Mouse (Mus musculus) left cerebral cortex, postnatal 10 days (tissue): ENCODE results near the gene Bhmt. TPM values are rescaled to one million over a fixed set of nuclear protein-coding genes. Genes with fewer than 3 reads are reported as not detected.

Source experiments
- DNase-seq, 2 experiments: peaks; one replicate each; pipeline ENCODE4 v3.0.0; 2021 to 2022; ENCODE audit warnings: low spot score in 2 of 2, mixed read lengths in 1 of 2; ENCODE audit errors: extremely low spot score in 1 of 2
- intact Hi-C: fragments of 180-260 bp; cut with DNase I; formaldehyde crosslinking; loops from one replicate; pipeline ENCODE4 v1.15.1; 2025
- total RNA-seq, 2 experiments: library from RNA; stranded (reverse); gene quantifications; 2 replicates each; pipeline ENCODE4 v1.2.3; 2021

Bhmt gene
- not detected for total RNA-seq

- DNase-seq = no peak
- intact Hi-C loops = no loop called here
Observed at GRCm38 (mm10) chr13:93637282-93638245, at the start of gene Bhmt. Gene Bhmt (minus strand): TSS chr13:93637961.

DNA sequence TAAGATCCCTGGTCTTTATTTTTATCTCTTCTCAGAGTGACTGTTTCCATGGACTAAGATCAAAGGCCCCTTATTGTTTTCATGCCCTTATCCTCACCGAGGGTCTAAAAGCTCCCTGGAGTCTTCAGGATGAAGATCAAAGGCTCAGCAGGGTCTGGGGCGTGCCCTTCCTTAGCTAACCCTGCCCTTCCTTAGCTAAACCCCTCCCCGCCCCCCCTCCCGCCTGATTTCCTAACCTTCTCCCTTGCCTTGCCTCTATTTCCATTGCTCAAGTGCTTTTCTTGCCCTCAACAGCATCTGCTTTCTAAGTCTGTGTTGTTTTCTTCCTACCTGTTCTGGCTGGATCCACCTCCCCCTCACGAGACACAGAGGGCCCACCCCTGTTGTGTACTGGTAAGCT is 49.6 kb upstream of the Bhmt start:
- peak in 1 of 2 experiments; percentile 80 for DNase-seq

GRCm38 (mm10) chr13:93685226-93685625 is 47.5 kb upstream of the Bhmt start:
- intact Hi-C loops = no loop called here
- DNase-seq = no peak

More for the DNA sequence above, 49.6 kb upstream of the Bhmt start:
- intact Hi-C loops = no loop called here

DNA sequence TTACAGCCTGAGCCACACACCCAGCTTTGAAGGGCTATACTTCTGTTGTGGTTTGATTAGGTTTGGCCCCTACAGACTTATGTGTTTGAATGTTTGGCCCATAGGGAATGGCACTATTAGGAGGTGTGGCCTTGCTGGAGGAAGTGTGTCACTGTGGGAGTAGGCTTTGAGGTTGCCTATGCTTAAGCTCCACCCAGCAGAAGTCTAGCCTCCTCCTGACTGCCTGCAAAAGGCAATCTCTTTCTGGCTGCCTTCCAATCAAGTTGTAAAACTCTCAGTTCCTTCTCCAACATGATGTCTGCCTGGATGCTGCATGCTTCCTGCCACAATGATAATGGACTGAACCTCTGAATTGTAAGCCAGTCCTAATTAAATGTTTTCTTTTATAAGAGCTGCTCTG is 45.6 kb upstream of the Bhmt start:
- no peak for DNase-seq
- intact Hi-C loops = no loop called here

GRCm38 (mm10) chr13:93676864-93677263 is 39.1 kb upstream of the Bhmt start:
- intact Hi-C loops = no loop called here
- no peak for DNase-seq

DNA sequence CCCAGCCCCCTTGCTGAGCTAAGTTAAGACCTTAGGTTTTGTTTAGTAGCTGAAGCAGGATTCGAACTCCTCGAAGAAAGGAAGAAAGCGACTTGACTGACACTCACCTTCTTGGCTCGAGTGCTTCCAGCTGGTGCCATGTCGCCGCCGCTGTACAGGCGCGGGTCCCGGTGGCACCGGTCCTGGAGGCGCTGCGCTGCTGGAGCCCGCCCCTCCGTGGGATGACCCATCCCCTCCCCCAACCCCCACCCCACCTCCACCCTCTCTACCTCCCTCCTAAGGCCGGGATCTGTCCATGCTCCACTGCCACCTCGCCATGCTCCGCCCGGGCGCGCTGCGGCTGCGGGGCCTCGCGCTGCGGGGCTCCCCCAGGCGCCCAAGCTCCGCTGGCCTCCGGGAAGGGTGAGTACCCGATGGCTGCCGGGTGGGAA is 36.4 kb upstream of the Bhmt start, which contains the start of the genes Bhmt2 and Dmgdh:
TSS of gene Bhmt2 (minus strand) at position 172 of the 431 bp plus-strand sequence.
TSS of gene Dmgdh (plus strand) at position 303 of the 431 bp plus-strand sequence.
- intact Hi-C loops = no loop called here
- DNase-seq = no peak

DNA sequence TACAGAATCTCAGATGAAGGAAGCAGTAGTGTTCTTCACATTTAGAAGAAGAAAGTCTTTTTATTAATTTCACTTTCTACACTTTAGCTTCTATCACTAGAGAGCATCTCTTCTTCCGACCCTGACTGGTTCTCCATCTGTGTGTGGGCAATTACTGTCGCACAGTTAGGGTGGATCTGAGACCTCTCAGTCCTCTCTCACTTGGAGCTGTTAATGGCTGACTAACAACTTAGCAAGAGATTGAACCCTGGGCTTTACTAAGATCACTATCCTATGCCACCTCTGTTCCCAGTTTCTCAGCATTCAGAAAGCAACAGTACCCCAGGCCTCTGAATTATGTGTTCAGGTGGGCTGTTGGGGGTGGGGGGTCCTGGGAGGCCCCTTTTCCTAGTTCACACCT is 35.5 kb upstream of the Bhmt start:
- DNase-seq = no peak
- intact Hi-C loops = no loop called here

DNA sequence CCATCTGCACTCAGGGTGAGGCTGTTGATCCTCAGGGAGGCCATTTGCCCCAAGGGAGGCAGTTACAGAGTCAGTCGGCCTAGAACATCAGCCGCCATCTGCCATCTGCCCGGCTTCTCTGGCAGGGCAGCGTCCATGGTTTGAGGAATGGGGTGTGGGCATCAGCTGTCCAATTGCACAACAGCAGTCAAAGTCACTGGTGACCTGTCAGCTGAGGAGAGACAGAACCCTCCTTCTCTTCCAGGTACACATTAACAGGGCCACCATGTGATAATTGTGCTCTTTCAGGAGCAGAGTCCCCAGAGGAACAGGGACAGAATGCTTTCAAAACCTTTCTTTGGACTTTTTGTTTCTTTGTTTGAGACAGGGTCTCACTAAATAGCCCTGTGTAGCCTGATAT is 34.6 kb upstream of the Bhmt start:
- intact Hi-C loops = no loop called here
- no peak for DNase-seq

DNA sequence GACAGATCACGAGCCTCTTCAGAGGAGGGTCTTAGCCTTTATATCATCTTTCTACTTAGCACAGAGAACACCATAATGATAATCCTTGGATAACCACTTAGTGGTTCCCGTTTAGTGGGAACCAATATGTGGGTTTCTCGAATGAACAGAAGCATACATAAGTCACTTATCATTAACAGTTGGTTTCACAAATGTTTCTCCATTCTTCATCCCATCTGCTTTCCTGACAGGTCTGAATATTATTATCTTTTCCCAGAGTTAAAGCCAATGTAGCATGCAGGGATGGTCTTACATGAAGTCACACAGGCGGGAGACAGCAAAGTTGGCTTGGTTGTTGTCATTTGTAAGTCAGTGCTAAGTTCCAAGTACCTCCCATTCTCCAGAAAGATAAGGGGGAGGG is 29.8 kb upstream of the Bhmt start:
- DNase-seq = no peak

GRCm38 (mm10) chr13:93657941-93658340 is 20.2 kb upstream of the Bhmt start:
- intact Hi-C loops = no loop called here
- DNase-seq = no peak

More for the DNA sequence above, 29.8 kb upstream of the Bhmt start:
- intact Hi-C loops = no loop called here

- intact Hi-C loops = no loop called here
Observed at GRCm38 (mm10) chr13:93653382-93653781, 15.6 kb upstream of the Bhmt start.

DNA sequence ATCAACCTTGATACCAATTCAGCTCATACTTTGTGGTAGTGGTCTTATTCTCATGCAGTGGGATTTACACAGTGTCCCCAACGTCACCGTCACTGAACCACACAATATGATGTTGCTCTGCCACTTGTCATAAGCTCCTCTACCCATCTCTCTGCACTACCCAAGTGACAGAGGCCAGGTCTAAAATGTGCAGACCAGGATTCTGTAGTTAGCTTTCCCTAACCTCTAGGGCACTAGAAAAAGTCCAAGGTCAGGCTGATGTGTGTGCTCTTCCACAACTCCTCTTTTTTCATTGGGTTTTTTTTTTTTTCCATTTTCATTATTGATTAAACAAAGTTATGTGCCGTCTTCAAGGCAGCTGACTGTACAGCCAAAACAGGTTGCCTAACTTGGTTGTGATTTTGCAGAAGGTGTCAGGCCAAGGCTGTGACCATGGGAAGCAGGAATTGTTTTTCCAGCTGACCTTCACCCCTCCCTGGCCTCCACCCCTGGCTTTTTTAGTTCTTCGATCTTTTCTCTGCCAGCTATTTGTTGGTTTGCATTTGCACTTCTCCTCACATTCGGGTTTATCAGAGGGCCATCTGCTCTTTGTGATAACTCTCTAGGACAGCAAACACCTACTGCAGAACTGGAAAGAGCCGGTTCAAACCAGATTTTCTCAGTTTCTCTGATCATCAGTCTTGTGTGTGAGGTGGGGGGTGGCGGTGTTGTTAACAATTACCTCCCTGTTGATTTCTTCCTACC is 10.8 kb upstream of the Bhmt start:
- no peak for DNase-seq
- intact Hi-C loops = no loop called here

More at GRCm38 (mm10) chr13:93653382-93653781, 15.6 kb upstream of the Bhmt start:
- no peak for DNase-seq

DNA sequence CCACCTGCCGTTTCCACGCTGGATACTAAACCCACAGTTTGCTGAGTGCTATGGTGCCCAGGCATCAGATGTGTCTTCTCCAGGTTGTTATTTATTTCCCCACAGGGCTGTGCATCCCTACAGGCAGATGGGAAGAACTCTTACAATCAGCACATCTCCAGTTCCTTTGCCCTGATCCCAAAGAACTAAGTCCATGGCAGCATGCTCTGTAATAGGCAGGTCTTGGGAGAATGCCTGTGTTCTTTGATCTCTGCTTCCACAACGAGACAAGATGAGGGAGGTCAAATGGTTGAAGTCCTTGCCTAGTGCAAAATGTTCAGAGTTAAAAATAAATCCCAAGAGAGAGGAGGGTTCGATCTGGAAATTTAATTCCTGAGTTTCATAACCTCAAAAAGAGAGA is 1.9 kb upstream of the Bhmt start:
- intact Hi-C loops = no loop called here
- no peak for DNase-seq

DNA sequence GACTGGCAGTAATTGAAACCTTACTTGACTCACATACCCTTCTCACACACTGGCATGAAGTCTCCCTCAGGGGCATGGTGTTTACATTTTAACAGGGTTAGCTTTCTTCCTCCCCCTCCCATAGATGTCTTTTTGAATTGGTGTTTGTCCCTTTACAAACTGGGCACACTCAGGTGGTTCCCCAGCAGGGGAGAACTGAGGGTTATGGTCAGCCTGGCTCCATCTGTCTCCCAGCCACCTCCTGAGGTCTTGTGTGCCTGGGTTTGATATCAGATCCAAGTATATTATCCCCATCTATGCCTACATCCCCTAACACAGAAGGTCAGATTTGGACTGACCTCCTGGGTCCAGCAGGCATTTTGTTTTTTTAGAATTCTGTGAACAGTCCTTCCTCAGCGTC is 1.2 kb downstream of the Bhmt start:
- no peak for DNase-seq
- intact Hi-C loops = no loop called here

DNA sequence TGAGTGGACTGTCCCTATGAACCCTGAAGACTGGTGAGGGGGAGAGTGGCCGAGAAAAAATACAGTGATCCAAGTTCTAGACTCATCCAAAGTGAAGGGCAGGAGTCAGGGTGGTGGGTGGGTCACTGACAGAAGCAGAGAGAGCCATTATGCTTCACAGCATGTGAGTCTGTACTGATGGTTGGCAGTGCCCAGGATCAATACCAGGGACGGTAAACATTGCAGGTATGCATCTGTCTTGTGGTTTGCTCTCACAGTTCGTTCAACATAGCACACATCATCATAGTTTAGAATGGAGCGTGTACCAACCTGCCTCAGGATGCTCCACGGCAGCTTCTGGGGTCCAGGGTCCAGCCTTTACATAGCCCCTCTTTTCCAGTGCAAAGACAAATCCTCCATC is 4.8 kb downstream of the Bhmt start:
- DNase-seq = no peak
- intact Hi-C loops = no loop called here

DNA sequence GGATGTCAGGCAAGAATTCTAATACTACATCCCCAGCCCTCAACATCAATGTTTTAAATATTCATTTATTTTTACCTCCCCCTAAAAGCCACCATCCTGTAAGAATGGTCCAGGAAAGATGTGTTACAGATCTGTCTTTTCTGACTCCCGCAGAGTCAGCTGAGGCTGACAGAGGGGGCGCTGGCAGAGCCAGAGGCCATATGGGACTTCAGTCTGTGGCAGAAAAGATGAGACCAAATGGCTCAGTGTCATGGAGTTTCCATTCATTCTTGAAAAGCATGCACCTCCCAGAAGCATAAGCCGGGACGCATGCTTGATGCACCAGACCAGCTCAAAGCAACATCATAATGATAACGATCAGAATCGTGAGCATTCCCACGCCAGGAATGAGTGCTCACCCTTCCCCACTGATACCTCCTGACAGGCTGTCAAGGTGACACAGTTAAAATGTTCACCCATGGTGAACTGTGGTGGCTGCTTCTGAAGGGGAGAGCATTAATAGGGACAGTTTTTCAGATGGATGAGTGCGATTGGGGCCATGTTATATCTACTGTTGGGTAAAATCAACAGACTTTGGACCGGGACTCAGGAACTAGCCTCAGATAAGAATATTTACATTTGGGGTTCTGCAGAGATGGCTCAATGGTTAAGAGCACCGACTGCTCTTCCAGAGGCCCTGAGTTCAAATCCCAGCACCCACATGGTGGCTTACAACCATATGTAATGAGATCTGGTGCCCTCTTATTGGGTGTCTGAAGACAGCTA is 6.6 kb downstream of the Bhmt start:
- intact Hi-C loops = no loop called here
- no peak for DNase-seq

DNA sequence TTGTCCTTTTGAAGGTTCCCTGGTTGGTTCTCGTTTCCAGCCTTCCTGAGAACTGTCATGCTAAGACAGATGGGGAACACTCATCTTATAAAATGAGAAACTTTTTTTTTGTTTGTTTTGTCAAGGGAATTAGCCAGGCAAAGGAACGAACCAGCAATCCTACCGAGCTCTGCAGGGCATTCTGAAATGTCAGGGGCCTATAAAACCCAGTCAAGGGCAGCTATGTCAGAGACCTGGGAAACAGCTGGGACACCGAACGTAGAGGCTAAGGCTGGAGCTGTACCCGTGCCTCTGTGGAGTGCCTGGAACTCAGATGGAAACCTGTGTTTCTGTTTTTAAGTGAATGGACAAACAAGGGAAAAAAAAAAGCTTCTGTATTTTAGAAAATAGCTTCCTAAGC is 8.9 kb downstream of the Bhmt start:
- DNase-seq = no peak
- intact Hi-C loops = no loop called here

DNA sequence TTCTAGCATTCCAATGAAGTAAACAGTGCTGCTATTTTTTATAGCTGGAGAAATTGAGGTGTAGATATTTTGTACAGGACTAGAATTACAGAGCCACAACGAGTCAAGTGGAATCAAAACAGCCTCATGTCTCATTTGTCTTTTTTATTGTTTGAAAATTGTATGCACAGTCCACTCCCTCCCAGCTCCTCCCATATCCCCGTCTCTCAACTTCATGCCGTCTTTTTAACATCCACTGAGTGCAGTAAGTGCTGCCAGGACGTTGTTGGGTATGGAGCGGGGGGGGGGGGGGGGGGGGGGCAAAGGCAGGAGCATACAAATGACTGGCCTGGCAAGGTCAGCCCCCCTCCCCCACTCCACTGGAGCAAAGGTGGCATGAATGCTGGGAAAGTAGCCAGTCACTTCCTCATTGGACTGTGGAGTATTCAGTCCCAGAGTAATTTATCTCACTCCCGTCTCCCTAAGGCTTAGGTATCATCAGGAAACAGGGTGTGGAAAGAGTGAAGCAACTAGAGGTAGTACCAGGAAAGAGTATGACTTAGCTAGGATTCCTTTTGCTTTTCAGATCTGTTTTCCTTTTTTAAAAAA is 23.3 kb downstream of the Bhmt start:
- intact Hi-C loops = loop anchor here (5.0 kb wide), 2 partner anchors 117 to 862 kb away; partner anchors contain the start of gene Jmy
- no peak for DNase-seq
